Mouse (Mus musculus) left cerebral cortex, adult 8-10 months (tissue): ENCODE measurements at regions not wholly inside any gene's neighbourhood (a gene's known extent, or its start where the extent isn't known, plus 50 kb on each side); places are given as distances from the start of the nearest gene placed in this dataset.

Experiments used
- DNase-seq, 2 experiments: peaks; one replicate each; pipeline ENCODE4 v3.0.0; 2022; ENCODE audit warnings: low spot score in 2 of 2

- DNase-seq = no peak
Observed at GRCm38 (mm10) chr10:99639022-99639421, 120.4 kb downstream of the Csl start.

GRCm38 (mm10) chr10:99639469-99639868 lies 120.0 kb downstream of the Csl start:
- no peak for DNase-seq

GRCm38 (mm10) chr10:99641784-99642183 lies 117.7 kb downstream of the Csl start:
- DNase-seq = no peak

- DNase-seq = no peak
Observed at GRCm38 (mm10) chr10:99642201-99642827, 117.1 kb downstream of the Csl start.

GRCm38 (mm10) chr10:99644981-99645380 lies 114.5 kb downstream of the Csl start:
- DNase-seq = no peak

GRCm38 (mm10) chr10:99652011-99652410 lies 107.4 kb downstream of the Csl start:
- DNase-seq = no peak

- no peak for DNase-seq
Observed at GRCm38 (mm10) chr10:99654284-99654683, 105.2 kb downstream of the Csl start.

- DNase-seq = no peak
Observed at GRCm38 (mm10) chr10:99676557-99677098, 82.8 kb downstream of the Csl start.

GRCm38 (mm10) chr10:99678096-99678495 lies 81.4 kb downstream of the Csl start:
- DNase-seq = peak; percentile 22 to 23

- no peak for DNase-seq
Observed at GRCm38 (mm10) chr10:99679813-99680212, 79.6 kb downstream of the Csl start.

- no peak for DNase-seq
Observed at GRCm38 (mm10) chr10:99681932-99682331, 77.5 kb downstream of the Csl start.

- DNase-seq = no peak
Observed at GRCm38 (mm10) chr10:99682350-99682749, 77.1 kb downstream of the Csl start.

GRCm38 (mm10) chr10:99683310-99683709 lies 76.1 kb downstream of the Csl start:
- no peak for DNase-seq

GRCm38 (mm10) chr10:99685911-99686310 lies 73.5 kb downstream of the Csl start:
- DNase-seq = no peak

- DNase-seq = no peak
Observed at GRCm38 (mm10) chr10:99687011-99687410, 72.4 kb downstream of the Csl start.

- no peak for DNase-seq
Observed at GRCm38 (mm10) chr10:99697696-99698095, 61.8 kb downstream of the Csl start.

- DNase-seq = no peak
Observed at GRCm38 (mm10) chr10:99699498-99699897, 60.0 kb downstream of the Csl start.

GRCm38 (mm10) chr10:99700052-99700777 lies 59.2 kb downstream of the Csl start:
- no peak for DNase-seq
